17 mouse cellular contexts compared by ENCODE assay signal in genomic region chr17:84014287-84015039, GRCm38 (mm10).
A peak's percentile ranks its signal among the peaks of the same experiment; 100 is the strongest.
DNase-seq lines count a peak whose midpoint lies in the region; ATAC-seq and TF ChIP-seq lines count a peak whose summit lies in the region.
"Had no signal": no experiment of that assay in that cellular context is flagged by ENCODE, and none has a peak within 500 bp of the region (broad histone marks: within the 10 kb centered on the region; RNA-seq: fewer than 3 reads in every experiment).

No protein-coding gene starts in this region.

- no peaks in the 10 kb centered on the region for H3K9me3 ChIP-seq in lung, embryonic 14.5 days (ENCODE audit: low read depth, low read length)
- no peaks in the 10 kb centered on the region for H3K9me3 ChIP-seq in intestine, embryonic 15.5 days
- H3K9me3 ChIP-seq in stomach, embryonic 15.5 days: no peaks in the 10 kb centered on the region
- H3K9me3 ChIP-seq: G1E; limb, embryonic 13.5 days had no signal

- no peak overlapping the region for H3K4me3 ChIP-seq in lung, embryonic 14.5 days (ENCODE audit: low read depth, low read length)
- no peak overlapping the region for H3K4me3 ChIP-seq in intestine, embryonic 15.5 days (replicated peaks)
- no peak overlapping the region for H3K4me3 ChIP-seq in stomach, embryonic 15.5 days (replicated peaks)
- H3K4me3 ChIP-seq: left cerebral cortex, adult 2 months; limb, embryonic 13.5 days had no signal

- no peaks in the 10 kb centered on the region for H3K27me3 ChIP-seq in lung, embryonic 14.5 days (ENCODE audit: insufficient read depth, low read length)
- no peaks in the 10 kb centered on the region for H3K27me3 ChIP-seq in intestine, embryonic 15.5 days (replicated peaks)
- H3K27me3 ChIP-seq in stomach, embryonic 15.5 days (replicated peaks): no peaks in the 10 kb centered on the region
- H3K27me3 ChIP-seq: limb, embryonic 13.5 days had no signal

- H3K4me2 ChIP-seq in lung, embryonic 14.5 days: no peak overlapping the region
- H3K4me2 ChIP-seq in intestine, embryonic 15.5 days (replicated peaks): no peak overlapping the region
- no peak overlapping the region for H3K4me2 ChIP-seq in stomach, embryonic 15.5 days
- H3K4me2 ChIP-seq: heart, embryonic 11.5 days; limb, embryonic 13.5 days had no signal

- peak overlapping the region; percentile 59 for H3K27ac ChIP-seq in lung, embryonic 14.5 days (ENCODE audit: low read depth)
- H3K27ac ChIP-seq in intestine, embryonic 15.5 days: 0 out of 2 replicates have a peak overlapping the region, but pooled peaks have one; percentile 62
- peak overlapping the region; percentile 61 for H3K27ac ChIP-seq in stomach, embryonic 15.5 days
- H3K27ac ChIP-seq: left cerebral cortex, adult 2 months; limb, embryonic 13.5 days had no signal

- no peaks in the 10 kb centered on the region for H3K4me1 ChIP-seq in lung, embryonic 14.5 days (ENCODE audit: insufficient read depth)
- peaks cover 23% of the 10 kb centered on the region for H3K4me1 ChIP-seq in intestine, embryonic 15.5 days (replicated peaks)
- H3K4me1 ChIP-seq in stomach, embryonic 15.5 days: no peaks in the 10 kb centered on the region

- WGBS in lung, embryonic 14.5 days: 70% methylated on average over 12 of the region's 12 CpGs
- 55% methylated on average over 12 of the region's 12 CpGs for WGBS in intestine, embryonic 15.5 days
- WGBS in stomach, embryonic 15.5 days: 64% methylated on average over 12 of the region's 12 CpGs

- peak; percentile 38; the same call in 1 of the 2 replicates for ATAC-seq in lung, embryonic 14.5 days (ENCODE audit: insufficient read depth)
- ATAC-seq in intestine, embryonic 15.5 days: peak; percentile 87
- ATAC-seq in stomach, embryonic 15.5 days (ENCODE audit: insufficient read depth, low FRiP score, low read depth): peak; percentile 82
- ATAC-seq: CD4-positive, CD25-positive, alpha-beta regulatory T cell, adult 4 months; midbrain, embryonic 16.5 days had no signal

- no peaks in the 10 kb centered on the region for H3K36me3 ChIP-seq in lung, embryonic 14.5 days (ENCODE audit: insufficient read depth)
- no peaks in the 10 kb centered on the region for H3K36me3 ChIP-seq in intestine, embryonic 15.5 days
- no peaks in the 10 kb centered on the region for H3K36me3 ChIP-seq in stomach, embryonic 15.5 days
- H3K36me3 ChIP-seq: G1E; limb, embryonic 13.5 days had no signal

- no peak for DNase-seq in lung, embryonic 14.5 days
- no peak for DNase-seq in lung, postnatal 14 days
- DNase-seq in brain, adult 2 months (ENCODE audit: low read depth, low spot score): peak; percentile 65
- DNase-seq in spleen, postnatal 36 days (ENCODE audit: low spot score in 2 of 2): no peak
- no peak for DNase-seq in ovary, postnatal 14 days (ENCODE audit: low spot score)
- DNase-seq: adrenal gland, adult 2 months; cerebellum, postnatal 10 days; embryo, embryonic 11 days; gastrocnemius, postnatal 14 days had no signal

- H3K9ac ChIP-seq in lung, embryonic 14.5 days: no peak overlapping the region
- H3K9ac ChIP-seq in intestine, embryonic 15.5 days: no peak overlapping the region
- no peak overlapping the region for H3K9ac ChIP-seq in stomach, embryonic 15.5 days
- H3K9ac ChIP-seq: limb, embryonic 13.5 days had no signal

- TF ChIP-seq CTCF in lung, embryonic 14.5 days (IDR thresholded peaks at IDR 0.05; ENCODE audit: low read depth): no peak
